Mouse (Mus musculus): ENCODE results near the gene Eva1c. TPM values are rescaled to one million over a fixed set of nuclear protein-coding genes. Genes with fewer than 3 reads are reported as not detected.

Eva1c gene
- polyA plus RNA-seq, 3 experiments from 2014 or later: not detected

DNA sequence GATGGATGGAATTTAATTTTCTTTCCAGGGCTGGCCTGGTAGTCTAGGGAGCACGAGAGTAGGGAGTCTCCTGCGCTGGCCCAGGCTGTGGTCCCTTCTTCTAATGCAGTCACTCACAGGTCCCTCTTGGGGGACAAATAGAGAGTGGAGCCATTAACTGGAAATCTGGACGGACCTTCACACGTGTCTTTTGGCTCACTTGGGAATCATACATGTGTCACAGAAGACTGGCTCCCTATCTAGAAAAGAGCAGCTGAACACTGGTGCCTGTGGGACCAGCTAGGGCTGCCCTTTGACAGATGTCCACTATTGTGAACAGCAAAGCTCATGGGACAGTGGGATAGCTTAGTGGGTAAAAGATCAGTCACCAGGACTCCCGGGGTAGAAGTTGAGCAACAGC, 478 bp upstream of the Eva1c start:
- no peak for ATAC-seq

GRCm38 (mm10) chr16:90827498-90827897, 979 bp downstream of the Eva1c start:
- no peak for ATAC-seq

GRCm38 (mm10) chr16:90829136-90829535, 2.6 kb downstream of the Eva1c start:
- ATAC-seq: no peak

DNA sequence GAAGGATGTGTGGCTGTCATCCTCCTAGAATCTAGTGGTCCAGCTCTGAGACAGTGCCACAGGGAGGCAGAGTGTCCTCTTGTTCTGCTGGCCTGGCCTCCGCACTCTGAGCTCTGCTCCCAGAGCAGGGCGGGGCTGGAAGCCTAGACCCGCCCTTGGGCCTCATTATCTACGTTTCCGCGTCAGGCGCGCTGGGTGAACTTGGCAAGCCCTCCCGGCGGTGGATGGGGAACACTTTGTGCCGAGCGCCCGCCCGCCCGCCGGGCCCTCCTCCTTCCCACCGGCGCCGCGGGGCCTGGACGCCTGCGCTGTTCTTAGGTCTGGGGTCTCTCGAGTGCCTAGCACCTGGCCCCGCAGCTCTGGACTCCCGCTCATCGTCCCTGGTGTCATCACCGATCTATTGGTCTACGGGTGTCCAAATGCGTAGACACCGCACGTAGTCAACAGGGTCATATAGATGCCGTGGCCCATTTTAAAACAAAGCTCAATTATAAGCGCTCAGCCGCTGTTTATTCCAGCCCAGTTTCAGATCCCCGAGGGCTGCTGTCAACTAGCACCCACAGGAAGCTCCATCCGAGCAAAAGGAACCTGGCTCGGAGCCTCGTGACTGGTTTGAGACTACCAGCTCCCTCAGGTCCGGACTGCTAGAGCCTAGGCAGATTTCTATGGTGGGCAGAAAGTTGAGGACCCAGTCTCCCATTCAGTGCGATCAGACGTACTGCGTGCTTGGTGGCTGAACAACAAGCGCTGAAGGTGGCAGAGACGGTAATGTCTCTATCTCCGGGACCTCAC, 3.6 kb downstream of the Eva1c start:
- peak; percentile 83 for ATAC-seq

- ATAC-seq: peak; percentile 10
Observed at GRCm38 (mm10) chr16:90830686-90831439, 4.3 kb downstream of the Eva1c start.

DNA sequence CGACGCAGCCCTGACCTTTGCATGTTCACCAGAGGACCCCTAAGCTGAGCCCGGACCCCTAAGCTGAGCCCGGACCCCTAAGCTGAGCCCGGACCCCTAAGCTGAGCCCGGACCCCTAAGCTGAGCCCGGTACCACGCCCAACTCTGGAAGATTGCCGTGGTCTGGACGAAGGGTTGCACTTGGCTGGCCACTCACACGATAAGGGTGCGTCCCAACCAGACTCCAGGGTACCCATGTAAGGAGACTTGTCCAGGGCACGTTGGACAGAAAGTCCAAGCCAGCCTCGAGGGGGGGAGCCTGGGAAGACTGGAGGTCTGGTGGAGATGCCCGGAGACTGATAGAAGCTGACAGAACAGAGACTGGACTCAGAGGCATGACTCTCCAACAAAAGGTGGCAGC, 5.2 kb downstream of the Eva1c start:
- ATAC-seq: no peak

- ATAC-seq: no peak
Observed at GRCm38 (mm10) chr16:90832495-90832894, 6.0 kb downstream of the Eva1c start.

GRCm38 (mm10) chr16:90833041-90833791, 6.7 kb downstream of the Eva1c start:
- no peak for ATAC-seq

- no peak for ATAC-seq
Observed at GRCm38 (mm10) chr16:90837431-90837830, 10.9 kb downstream of the Eva1c start.

- no peak for ATAC-seq
Observed at GRCm38 (mm10) chr16:90842164-90842563, 15.6 kb downstream of the Eva1c start.

DNA sequence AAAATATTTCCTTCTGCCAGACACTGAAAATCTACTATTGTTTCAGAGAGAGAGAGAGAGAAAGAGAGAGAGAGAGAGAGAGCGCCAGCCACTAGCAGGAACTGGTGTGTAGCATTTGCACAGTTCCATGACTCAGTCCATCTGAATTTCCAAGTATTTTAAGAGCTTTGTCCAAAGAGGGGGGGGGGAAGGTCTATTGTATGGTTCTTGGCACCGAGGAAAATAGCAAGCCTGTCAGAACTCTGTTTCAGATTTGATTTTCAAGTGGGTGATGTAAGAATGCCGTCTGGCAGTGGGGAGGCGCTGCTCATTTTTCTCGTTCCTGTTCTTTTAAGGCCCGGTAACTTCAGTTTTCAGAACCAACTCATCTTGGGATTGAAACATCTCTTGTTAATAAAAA, 18.5 kb downstream of the Eva1c start:
- ATAC-seq: no peak

DNA sequence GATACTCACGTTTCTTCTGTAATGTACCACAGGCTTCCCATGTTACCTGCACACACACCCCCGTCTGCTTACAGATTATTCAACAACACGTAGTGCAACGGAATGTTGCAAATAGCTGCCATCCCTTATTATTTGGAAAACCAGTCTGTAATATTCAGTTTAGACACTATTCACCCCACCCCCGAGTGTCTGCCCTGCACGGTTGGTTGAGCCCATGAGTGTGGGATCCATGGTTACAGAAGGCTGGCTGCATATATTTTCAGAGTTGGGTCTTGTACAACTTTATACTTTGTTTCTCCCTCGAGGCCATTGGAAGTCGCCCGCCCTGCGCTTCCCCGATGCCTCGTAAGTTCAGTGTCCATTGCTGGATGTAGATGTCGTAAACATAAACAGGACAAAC, 19.1 kb downstream of the Eva1c start:
- ATAC-seq: no peak

DNA sequence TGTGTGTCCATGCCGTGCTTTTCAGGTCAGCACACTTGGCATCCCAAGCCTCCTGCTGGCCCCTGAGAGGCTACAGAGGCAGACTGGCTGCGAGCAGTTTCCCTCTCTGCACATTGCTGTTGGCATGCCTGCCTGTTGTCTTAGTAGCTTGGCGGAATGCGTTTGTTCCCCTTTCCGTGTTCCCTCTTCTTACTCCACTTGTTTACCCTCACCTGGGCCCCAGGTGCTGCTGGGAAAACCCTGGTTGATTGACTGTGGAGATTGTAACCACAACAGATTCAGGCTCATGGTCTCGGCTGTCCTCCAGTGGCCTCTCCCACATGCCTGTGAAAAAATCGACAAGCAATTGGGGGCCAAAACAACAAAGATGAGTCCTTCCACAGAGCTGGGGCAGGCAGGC, 22.2 kb downstream of the Eva1c start:
- ATAC-seq: no peak

DNA sequence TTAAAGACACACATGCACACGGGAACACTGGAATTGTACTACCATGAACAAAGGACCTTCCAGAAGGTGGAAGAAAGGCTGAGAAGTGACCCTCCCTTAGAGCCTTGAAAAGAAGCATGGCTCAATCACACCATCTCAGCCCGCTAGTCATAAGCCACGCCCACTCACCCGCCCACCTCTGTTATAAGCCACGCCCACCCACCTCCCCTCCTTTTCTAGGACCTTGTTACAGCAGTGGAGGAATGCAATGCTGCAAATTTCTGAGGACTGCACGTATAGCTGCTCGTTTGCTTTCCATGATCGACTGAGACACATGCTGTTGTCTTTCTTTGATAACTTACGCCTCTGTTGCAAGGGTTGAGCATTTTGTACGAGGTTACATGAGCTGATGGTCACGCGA, 22.7 kb downstream of the Eva1c start:
- no peak for ATAC-seq

GRCm38 (mm10) chr16:90850881-90851280, 24.4 kb downstream of the Eva1c start:
- ATAC-seq: no peak

- no peak for ATAC-seq
Observed at GRCm38 (mm10) chr16:90851621-90852334, 25.3 kb downstream of the Eva1c start.

- ATAC-seq: no peak
Observed at GRCm38 (mm10) chr16:90856552-90857200, 30.2 kb downstream of the Eva1c start.

DNA sequence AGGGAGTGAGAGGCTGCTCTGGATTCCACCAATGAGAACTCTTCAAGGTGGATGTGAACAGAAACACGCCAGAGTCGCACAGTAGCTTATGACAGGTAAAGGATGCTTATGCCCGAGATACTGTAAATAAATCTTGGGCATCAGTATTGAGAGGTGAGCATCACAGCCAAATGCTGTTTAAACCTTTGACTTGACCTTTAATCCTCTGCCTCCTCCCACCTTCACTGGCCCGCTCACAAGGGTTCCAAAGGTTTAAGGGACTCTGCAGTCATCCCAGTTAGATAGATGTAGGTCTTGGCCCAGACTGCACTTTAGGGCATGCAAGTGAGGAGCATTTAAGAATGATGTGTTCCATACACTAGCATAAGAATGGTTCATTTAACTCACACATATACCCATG, 31.7 kb downstream of the Eva1c start:
- ATAC-seq: no peak

GRCm38 (mm10) chr16:90863036-90863435, 36.5 kb downstream of the Eva1c start:
- ATAC-seq: no peak

- no peak for ATAC-seq
Observed at GRCm38 (mm10) chr16:90863468-90864046, 37.0 kb downstream of the Eva1c start.

- ATAC-seq: no peak
Observed at GRCm38 (mm10) chr16:90864693-90865092, 38.2 kb downstream of the Eva1c start.

DNA sequence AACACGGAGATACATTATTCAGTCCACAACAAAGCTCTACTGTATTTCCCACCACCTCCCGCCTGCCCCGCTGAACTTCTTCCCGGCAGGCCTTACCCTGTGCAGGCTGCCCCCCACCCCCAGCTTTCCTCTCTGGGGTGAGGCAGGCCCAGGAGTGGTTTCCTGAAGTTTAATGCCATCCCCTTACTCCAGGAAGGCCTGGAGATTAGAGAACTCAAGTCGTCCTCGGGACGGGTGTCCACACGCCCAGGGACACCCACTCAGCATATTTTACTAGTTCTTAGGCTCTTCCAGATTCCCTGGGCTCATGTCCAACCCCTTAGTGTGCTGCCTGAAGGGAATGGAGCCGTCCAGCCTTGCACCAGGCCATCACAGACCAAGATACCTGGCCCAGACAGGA, 39.1 kb downstream of the Eva1c start:
- no peak for ATAC-seq

Data from inflammation-experienced regulatory T-cells, adult 6 months (primary cell).